Mouse (Mus musculus): ENCODE data around the gene Sox5.

GRCm38 (mm10) chr6:144451631-144452030 lies 330.1 kb downstream of the Sox5 start:
- TF ChIP-seq CTCF (IDR thresholded peaks at IDR 0.05; ENCODE audit: extremely low read depth, insufficient read depth, low read length) (no peak), POLR2A (IDR thresholded peaks at IDR 0.05; ENCODE audit: extremely low read depth, insufficient read depth, low read length) (no peak)

Measured in cortical plate, adult 2 months (tissue).